Mouse (Mus musculus) heart, postnatal 0 days (tissue): ENCODE measurements around the gene Ppp4r4.

Experiments used
- CTCF ChIP-seq: IDR thresholded peaks from 2 replicates; pipeline ENCODE4 v1.5.1; 2016; ENCODE audit warnings: antibody characterized with exemption, control low read depth, low read depth
- EP300 ChIP-seq: IDR thresholded peaks from 2 replicates; pipeline ENCODE4 v1.6.1; 2016; ENCODE audit warnings: antibody characterized with exemption, low read depth

DNA sequence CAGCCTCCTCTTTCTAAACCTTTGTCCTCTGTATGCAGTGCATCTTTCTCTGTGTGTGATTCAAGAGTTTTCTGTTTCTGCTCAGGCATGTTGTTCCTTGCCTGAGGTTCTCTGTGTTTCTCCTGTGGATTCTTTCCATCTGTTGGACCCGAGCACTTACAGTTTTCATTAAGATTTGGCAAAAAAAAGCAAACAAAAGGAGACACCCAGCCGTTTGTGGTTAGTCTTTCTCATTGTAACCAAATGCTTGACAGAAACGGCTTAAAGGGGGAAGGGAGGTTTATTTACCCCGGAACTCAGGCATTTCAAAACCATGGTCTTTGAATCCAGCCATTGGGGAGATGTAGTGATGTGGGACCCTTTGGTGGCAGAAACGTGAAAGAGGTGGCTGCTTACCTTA is 112.5 kb downstream of the Ppp4r4 start:
- TF ChIP-seq CTCF (no peak), EP300 (no peak)
